Mouse (Mus musculus): ENCODE data around the gene Scn4a.
A peak's percentile ranks its signal among the peaks of the same experiment; 100 is the strongest.

Scn4a gene

GRCm38 (mm10) chr11:106271794-106272643 is 81.1 kb downstream of the Scn4a start:
- no peak for DNase-seq (ENCODE audit: extremely low spot score)

- DNase-seq (ENCODE audit: extremely low spot score) = peak; percentile 36
Measured at GRCm38 (mm10) chr11:106271131-106271793, 81.8 kb downstream of the Scn4a start.

GRCm38 (mm10) chr11:106269060-106269431 is 84.0 kb downstream of the Scn4a start:
- peak; percentile 40 for DNase-seq (ENCODE audit: extremely low spot score)
